Mouse (Mus musculus): ENCODE data around the gene Dock9.

GRCm38 (mm10) chr14:121565930-121566329 is 231.7 kb downstream of the Dock9 start:
- no peak for TF ChIP-seq POLR2A (IDR thresholded peaks at IDR 0.05; ENCODE audit: low read depth, low read length)
- TF ChIP-seq CTCF (conservative IDR thresholded peaks at IDR 0.05; ENCODE audit: insufficient read depth, insufficient read length, low read depth, low read length): no peak
